Mouse (Mus musculus): ENCODE measurements around the gene Eif4a2. TPM values are rescaled to one million over a fixed set of nuclear protein-coding genes. Genes with fewer than 3 reads are reported as not detected.
"Not testable (repeated sequence)": the region's sequence is repeated elsewhere in the genome, so short reads cannot be mapped to it uniquely, and the experiment has no call there.

Gene Eif4a2
- polyA plus RNA-seq (2015; fragmentation: Nextera tagmentation; extraction: Ambion mirVana), result 58.3 and 60.6 TPM in 2 replicates

GRCm38 (mm10) chr16:23107231-23107942 is at the start of gene Eif4a2:
TSS of gene Eif4a2 (plus strand) at chr16:23107444.
- under 1% methylated on average over 71 of the region's 71 CpGs for WGBS (ENCODE audit: insufficient replicate concordance)
- Histone ChIP-seq H3K36me3 (replicated peaks) (peaks cover 41% of the 10 kb centered on the region), H3K9me3 (replicated peaks) (no peaks in the 10 kb centered on the region), H3K27me3 (no peaks in the 10 kb centered on the region), H3K4me2 (peak within 1 kb of the TSS; percentile 82), H3K4me3 (replicated peaks) (peak within 1 kb of the TSS; percentile 82), H3K9ac (peak within 1 kb of the TSS; percentile 96), H3K27ac (replicated peaks) (peak within 1 kb of the TSS; percentile 94), H3K4me1 (replicated peaks) (peaks cover 59% of the 10 kb centered on the region)
- ATAC-seq (ENCODE audit: insufficient read depth), result peak; percentile 93

GRCm38 (mm10) chr16:23057668-23058447 is 49.4 kb upstream of the Eif4a2 start, which contains the start of gene Kng1:
TSS of gene Kng1 (plus strand) at chr16:23057865.
- H3K9ac ChIP-seq, H3K4me2 ChIP-seq: not testable (repeated sequence)
- 0 out of 2 replicates have a peak within 1 kb of the TSS, but pooled peaks have one; percentile 41 for H3K27ac ChIP-seq (replicated peaks)

GRCm38 (mm10) chr16:23059630-23060029 is 47.6 kb upstream of the Eif4a2 start:
- not testable (repeated sequence) for ATAC-seq (ENCODE audit: insufficient read depth); H3K36me3 ChIP-seq (replicated peaks); H3K9ac ChIP-seq; H3K27me3 ChIP-seq; H3K4me1 ChIP-seq (replicated peaks); H3K9me3 ChIP-seq (replicated peaks); H3K27ac ChIP-seq (replicated peaks)
- H3K4me2 ChIP-seq, result peak overlapping the region; percentile 18; the same call in 1 of the 2 replicates
- peak overlapping the region; percentile 37 for H3K4me3 ChIP-seq (replicated peaks)
- WGBS (ENCODE audit: insufficient replicate concordance), result 39% methylated on average over 4 of the region's 4 CpGs

More at GRCm38 (mm10) chr16:23057668-23058447, 49.4 kb upstream of the Eif4a2 start, which contains the start of gene Kng1:
- H3K36me3 ChIP-seq (replicated peaks); H3K4me1 ChIP-seq (replicated peaks); H3K9me3 ChIP-seq (replicated peaks); H3K27me3 ChIP-seq: not testable (repeated sequence)
- peak; percentile 81 for ATAC-seq (ENCODE audit: insufficient read depth)
- peak within 1 kb of the TSS; percentile 43 for H3K4me3 ChIP-seq (replicated peaks)
- 45% methylated on average over 1 of the region's 1 CpGs for WGBS (ENCODE audit: insufficient replicate concordance)

GRCm38 (mm10) chr16:23060781-23061325 is 46.4 kb upstream of the Eif4a2 start:
- WGBS (ENCODE audit: insufficient replicate concordance), result 67% methylated on average over 5 of the region's 5 CpGs

GRCm38 (mm10) chr16:23077516-23077915 is 29.7 kb upstream of the Eif4a2 start:
- H3K27ac ChIP-seq (replicated peaks); H3K27me3 ChIP-seq; H3K9me3 ChIP-seq (replicated peaks); H3K4me3 ChIP-seq (replicated peaks); ATAC-seq (ENCODE audit: insufficient read depth); H3K36me3 ChIP-seq (replicated peaks); H3K9ac ChIP-seq; H3K4me2 ChIP-seq; H3K4me1 ChIP-seq (replicated peaks): not testable (repeated sequence)
- 68% methylated on average over 6 of the region's 6 CpGs for WGBS (ENCODE audit: insufficient replicate concordance)

More at GRCm38 (mm10) chr16:23060781-23061325, 46.4 kb upstream of the Eif4a2 start:
- H3K4me1 ChIP-seq (replicated peaks); H3K27me3 ChIP-seq; H3K27ac ChIP-seq (replicated peaks); H3K36me3 ChIP-seq (replicated peaks); H3K9me3 ChIP-seq (replicated peaks); H3K9ac ChIP-seq; ATAC-seq (ENCODE audit: insufficient read depth): not testable (repeated sequence)
- 0 out of 2 replicates have a peak overlapping the region, but pooled peaks have one; percentile 15 for H3K4me3 ChIP-seq (replicated peaks)
- H3K4me2 ChIP-seq, result peak overlapping the region; percentile 35

GRCm38 (mm10) chr16:23087159-23087558 is 20.1 kb upstream of the Eif4a2 start:
- not testable (repeated sequence) for H3K4me2 ChIP-seq; H3K27ac ChIP-seq (replicated peaks); H3K9me3 ChIP-seq (replicated peaks); H3K27me3 ChIP-seq; H3K9ac ChIP-seq; H3K4me3 ChIP-seq (replicated peaks); ATAC-seq (ENCODE audit: insufficient read depth); H3K36me3 ChIP-seq (replicated peaks); H3K4me1 ChIP-seq (replicated peaks)
- WGBS (ENCODE audit: insufficient replicate concordance), result 49% methylated on average over 8 of the region's 8 CpGs

- not testable (repeated sequence) for H3K4me2 ChIP-seq; H3K9ac ChIP-seq; H3K27me3 ChIP-seq; H3K27ac ChIP-seq (replicated peaks); H3K36me3 ChIP-seq (replicated peaks); H3K4me3 ChIP-seq (replicated peaks); H3K9me3 ChIP-seq (replicated peaks); H3K4me1 ChIP-seq (replicated peaks); ATAC-seq (ENCODE audit: insufficient read depth)
- 15% methylated on average over 4 of the region's 4 CpGs for WGBS (ENCODE audit: insufficient replicate concordance)
These were observed 19.5 kb upstream of the Eif4a2 start for GRCm38 (mm10) chr16:23087712-23088111.

GRCm38 (mm10) chr16:23088491-23088890 is 18.8 kb upstream of the Eif4a2 start:
- not testable (repeated sequence) for H3K27me3 ChIP-seq; H3K9me3 ChIP-seq (replicated peaks); H3K4me2 ChIP-seq; ATAC-seq (ENCODE audit: insufficient read depth); H3K4me1 ChIP-seq (replicated peaks); H3K4me3 ChIP-seq (replicated peaks); H3K9ac ChIP-seq; H3K36me3 ChIP-seq (replicated peaks); H3K27ac ChIP-seq (replicated peaks)
- 43% methylated on average over 1 of the region's 1 CpGs for WGBS (ENCODE audit: insufficient replicate concordance)

GRCm38 (mm10) chr16:23091345-23091744 is 15.9 kb upstream of the Eif4a2 start:
- not testable (repeated sequence) for H3K9ac ChIP-seq; H3K4me3 ChIP-seq (replicated peaks); H3K4me1 ChIP-seq (replicated peaks); H3K36me3 ChIP-seq (replicated peaks); H3K4me2 ChIP-seq; H3K27me3 ChIP-seq; ATAC-seq (ENCODE audit: insufficient read depth); H3K27ac ChIP-seq (replicated peaks); H3K9me3 ChIP-seq (replicated peaks)

GRCm38 (mm10) chr16:23093321-23093953 is 13.8 kb upstream of the Eif4a2 start:
- H3K4me2 ChIP-seq, result no peak overlapping the region
- H3K9me3 ChIP-seq (replicated peaks), result no peaks in the 10 kb centered on the region
- no peak overlapping the region for H3K27ac ChIP-seq (replicated peaks)
- H3K4me3 ChIP-seq (replicated peaks), result no peak overlapping the region
- no peak for ATAC-seq (ENCODE audit: insufficient read depth)
- H3K36me3 ChIP-seq (replicated peaks), result no peaks in the 10 kb centered on the region
- no peak overlapping the region for H3K9ac ChIP-seq
- no peaks in the 10 kb centered on the region for H3K27me3 ChIP-seq
- H3K4me1 ChIP-seq (replicated peaks), result no peaks in the 10 kb centered on the region
- 66% methylated on average over 13 of the region's 13 CpGs for WGBS (ENCODE audit: insufficient replicate concordance)

GRCm38 (mm10) chr16:23094136-23094535 is 13.1 kb upstream of the Eif4a2 start:
- H3K9me3 ChIP-seq (replicated peaks), result no peaks in the 10 kb centered on the region
- H3K27ac ChIP-seq (replicated peaks), result no peak overlapping the region
- WGBS (ENCODE audit: insufficient replicate concordance), result 68% methylated on average over 6 of the region's 6 CpGs
- H3K4me1 ChIP-seq (replicated peaks), result no peaks in the 10 kb centered on the region
- no peaks in the 10 kb centered on the region for H3K36me3 ChIP-seq (replicated peaks)
- no peak overlapping the region for H3K9ac ChIP-seq
- no peaks in the 10 kb centered on the region for H3K27me3 ChIP-seq
- no peak overlapping the region for H3K4me3 ChIP-seq (replicated peaks)
- ATAC-seq (ENCODE audit: insufficient read depth), result no peak
- no peak overlapping the region for H3K4me2 ChIP-seq

Measured in liver, embryonic 15.5 days (tissue).